Mouse (Mus musculus) CH12.LX (cell line): ENCODE data around the gene Ccdc134. TPM values are rescaled to one million over a fixed set of nuclear protein-coding genes. Genes with fewer than 3 reads are reported as not detected.

Source experiments
- DNase-seq: peaks from one replicate; pipeline ENCODE4 v3.0.0-alpha.2; 2013; ENCODE audit errors: extremely low read depth
- H3K27ac ChIP-seq: 2 replicates; pipeline ENCODE4 v1.5.1; 2012; ENCODE audit warnings: low read depth, mild to moderate bottlenecking, control low read depth, moderate library complexity; ENCODE audit not compliant: insufficient read depth
- H3K27me3 ChIP-seq: replicated peaks from 2 replicates; pipeline ENCODE3; 2012; ENCODE audit warnings: inconsistent platforms
- H3K36me3 ChIP-seq, 2 experiments: replicated peaks in 1 of 2; 2 replicates each; pipeline versions ENCODE3 to v1.6.1; 2012; ENCODE audit warnings: inconsistent platforms in 1 of 2, low read length in 1 of 2, mild to moderate bottlenecking in 1 of 2, mixed read lengths in 1 of 2, moderate library complexity in 1 of 2; ENCODE audit not compliant: control insufficient read depth in 1 of 2, insufficient read depth in 1 of 2
- H3K4me1 ChIP-seq, 2 experiments: 2 replicates each; pipeline ENCODE4 v1.6.1; 2012; ENCODE audit warnings: inconsistent platforms in 1 of 2, moderate library complexity in 1 of 2; ENCODE audit not compliant: insufficient read depth in 2 of 2, control insufficient read depth in 1 of 2
- H3K4me2 ChIP-seq: 2 replicates; pipeline ENCODE4 v1.6.1; 2012; ENCODE audit warnings: low read depth, mild to moderate bottlenecking, control low read depth; ENCODE audit not compliant: poor library complexity, insufficient read depth, severe bottlenecking
- H3K4me3 ChIP-seq, 3 experiments: fragments of 150-350 bp in 1 of 3; sonication (generic) in 1 of 3; replicated peaks in 1 of 3; 2 replicates each; pipeline versions ENCODE3 to v1.5.1; 2011 to 2012; ENCODE audit warnings: low read depth in 2 of 3, low read length in 2 of 3, mild to moderate bottlenecking in 2 of 3, moderate library complexity in 2 of 3, control low read depth in 1 of 3, improper control_type of control experiment in 1 of 3, inconsistent platforms in 1 of 3, mixed read lengths in 1 of 3; ENCODE audit not compliant: poor library complexity in 1 of 3
- H3K79me2 ChIP-seq: replicated peaks from 2 replicates; pipeline ENCODE4 v1.6.1; 2012; ENCODE audit warnings: mild to moderate bottlenecking, moderate library complexity; ENCODE audit not compliant: control insufficient read depth, poor library complexity, insufficient read depth, severe bottlenecking; ENCODE audit errors: extremely low read depth
- H3K9ac ChIP-seq: 2 replicates; pipeline ENCODE4 v1.6.1; 2012; ENCODE audit warnings: low read depth, mild to moderate bottlenecking, control low read depth, moderate library complexity; ENCODE audit not compliant: insufficient read depth
- H3K9me3 ChIP-seq: replicated peaks from 2 replicates; pipeline ENCODE3; 2012; ENCODE audit warnings: low read length, inconsistent platforms, mixed read lengths
- BHLHE40 ChIP-seq: IDR thresholded peaks from 2 replicates; pipeline ENCODE4 v1.6.1; 2011; ENCODE audit warnings: mild to moderate bottlenecking, low read depth, low read length, improper control_type of control experiment
- CHD1 ChIP-seq: IDR thresholded peaks from 2 replicates; pipeline ENCODE4 v1.6.1; 2012; ENCODE audit warnings: low read depth, low read length, improper control_type of control experiment, inconsistent platforms
- CHD2 ChIP-seq: IDR thresholded peaks from 2 replicates; pipeline ENCODE4 v1.6.1; 2011; ENCODE audit warnings: low read length, improper control_type of control experiment
- HCFC1 ChIP-seq: IDR thresholded peaks from 2 replicates; pipeline ENCODE4 v1.6.1; 2012; ENCODE audit warnings: low read depth, mild to moderate bottlenecking, inconsistent platforms, low read length, improper control_type of control experiment
- IRF4 ChIP-seq: IDR thresholded peaks from 2 replicates; pipeline ENCODE4 v1.6.1; 2014; ENCODE audit warnings: low read depth, mild to moderate bottlenecking, inconsistent platforms, low read length, improper control_type of control experiment
- MEF2A ChIP-seq: IDR thresholded peaks from 2 replicates; pipeline ENCODE4 v1.6.1; 2014; ENCODE audit warnings: low read depth, mild to moderate bottlenecking, inconsistent platforms, low read length, improper control_type of control experiment, borderline replicate concordance
- MXI1 ChIP-seq: IDR thresholded peaks from 2 replicates; pipeline ENCODE4 v1.6.1; 2011; ENCODE audit warnings: mild to moderate bottlenecking, low read depth, low read length, improper control_type of control experiment
- SIN3A ChIP-seq: IDR thresholded peaks from 2 replicates; pipeline ENCODE4 v1.6.1; 2012; ENCODE audit warnings: low read length, improper control_type of control experiment, inconsistent platforms
- SMC3 ChIP-seq: IDR thresholded peaks from 2 replicates; pipeline ENCODE4 v1.6.1; 2011; ENCODE audit warnings: low read depth, low read length, improper control_type of control experiment
- TCF12 ChIP-seq: IDR thresholded peaks from 2 replicates; pipeline ENCODE4 v1.6.1; 2014; ENCODE audit warnings: low read depth, mild to moderate bottlenecking, inconsistent platforms, low read length, improper control_type of control experiment
- UBTF ChIP-seq: IDR thresholded peaks from 2 replicates; pipeline ENCODE4 v1.6.1; 2012; ENCODE audit warnings: low read depth, mild to moderate bottlenecking, inconsistent platforms, low read length, improper control_type of control experiment, moderate library complexity
- dilution Hi-C: fragments of 300-500 bp; cut with MboI; formaldehyde crosslinking; loops from 2 replicates; pipeline ENCODE4 v1.14.3; 2020; ENCODE audit warnings: low sequenced_read_pairs; ENCODE audit not compliant: extremely low pct_unique_long_range_greater_than_20kb, extremely low pct_ligation_motif_present
- in situ Hi-C: fragments of 300-500 bp; cut with MboI; formaldehyde crosslinking; loops from 3 replicates; pipeline ENCODE4 v1.14.3; 2019; ENCODE audit warnings: low sequenced_read_pairs, low pct_ligation_motif_present, low pct_unique_long_range_greater_than_20kb, mixed read lengths
- polyA plus RNA-seq: library from polyadenylated mRNA; unstranded; fragments of >175 nt; gene quantifications from 2 replicates; pipeline ENCODE4 v1.2.1, GENCODE M21; 2012; ENCODE audit warnings: low read depth; ENCODE audit not compliant: insufficient read length
- total RNA-seq, 2 experiments: library from RNA; depleted of rRNA; stranded (reverse); fragments of 300-350 nt in 1 of 2; fragments of >200 nt in 1 of 2; gene quantifications; 2 replicates each; pipeline ENCODE4 v1.2.3; 2012 to 2014

Ccdc134 gene
- total and polyA plus RNA-seq, 3 experiments, result 35.7 to 43.6 (median 37.1) TPM

DNA sequence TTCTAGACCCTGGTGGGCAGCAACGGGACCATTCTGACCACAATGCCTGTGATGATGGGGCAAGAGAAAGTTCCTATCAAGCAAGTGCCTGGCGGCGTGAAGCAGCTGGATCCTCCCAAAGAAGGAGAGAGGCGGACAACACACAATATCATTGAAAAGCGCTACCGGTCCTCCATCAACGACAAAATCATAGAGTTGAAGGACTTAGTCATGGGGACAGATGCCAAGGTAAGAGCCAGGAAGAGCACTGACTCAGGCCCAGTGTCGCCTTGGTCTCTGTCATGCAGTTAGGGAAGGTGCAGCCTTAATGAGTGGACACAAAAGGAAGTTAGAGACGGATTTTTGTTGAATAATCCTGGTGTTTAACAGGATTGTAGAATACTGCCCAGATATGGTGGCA lies 47.4 kb downstream of the Ccdc134 start:
- H3K27me3 ChIP-seq, result no peaks in the 10 kb centered on the region
- DNase-seq, result no peak
- in situ Hi-C loops (no loop called here), dilution Hi-C loops (no loop called here)
- H3K4me1 ChIP-seq, result no peaks in the 10 kb centered on the region
- peaks cover 90 to 97% of the 10 kb centered on the region in 2 experiments for H3K36me3 ChIP-seq
- peaks cover 5% of the 10 kb centered on the region for H3K79me2 ChIP-seq
- no peak overlapping the region for H3K9ac ChIP-seq
- no peak overlapping the region for H3K4me3 ChIP-seq
- no peak for TF ChIP-seq BHLHE40
- TF ChIP-seq UBTF, result no peak
- TF ChIP-seq IRF4, result no peak
- H3K9me3 ChIP-seq, result peaks cover 15% of the 10 kb centered on the region
- no peak overlapping the region for H3K27ac ChIP-seq
- no peak overlapping the region for H3K4me2 ChIP-seq

- no peak overlapping the region for H3K9ac ChIP-seq
- H3K36me3 ChIP-seq, result peaks cover 87 to 98% of the 10 kb centered on the region in 2 experiments
- H3K4me3 ChIP-seq, result no peak overlapping the region
- no peak for DNase-seq
- TF ChIP-seq MXI1 (no peak), CHD2 (no peak), TCF12 (no peak), CHD1 (no peak)
- H3K27me3 ChIP-seq, result no peaks in the 10 kb centered on the region
- H3K4me1 ChIP-seq, result no peaks in the 10 kb centered on the region
- no peak overlapping the region for H3K4me2 ChIP-seq
- H3K79me2 ChIP-seq, result no peaks in the 10 kb centered on the region; the same call in none of the 2 replicates
- dilution Hi-C loops (no loop called here), in situ Hi-C loops (no loop called here)
- peaks cover 36% of the 10 kb centered on the region for H3K9me3 ChIP-seq
- H3K27ac ChIP-seq, result no peak overlapping the region
Measured at GRCm38 (mm10) chr15:82177743-82178290, 50.1 kb downstream of the Ccdc134 start.

DNA sequence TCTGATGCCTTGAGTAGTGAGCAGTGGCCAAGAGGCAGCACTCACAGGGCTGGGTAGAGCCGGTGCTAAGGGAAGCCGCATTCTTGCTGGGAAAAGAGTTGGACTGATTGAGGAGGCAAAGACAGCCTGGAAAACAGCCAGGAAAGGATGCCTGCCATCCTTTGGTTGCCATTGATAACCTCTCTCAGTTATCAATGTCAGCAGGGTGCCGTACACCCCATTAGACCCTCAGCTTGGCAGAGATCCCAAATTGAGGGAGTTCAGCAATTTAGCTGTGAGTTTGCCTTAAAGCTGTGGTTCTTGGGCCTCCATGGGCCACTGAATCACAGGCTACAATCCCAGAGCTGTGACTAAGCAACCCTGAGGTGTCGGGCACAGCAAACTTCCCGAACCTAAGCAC lies 53.4 kb downstream of the Ccdc134 start:
- Histone ChIP-seq H3K79me2 (no peaks in the 10 kb centered on the region; the same call in 1 of the 2 replicates), H3K4me2 (no peak overlapping the region), H3K4me3 (no peak overlapping the region), H3K27ac (no peak overlapping the region), H3K9me3 (peaks cover 36% of the 10 kb centered on the region), H3K36me3 (peaks cover 94 to 99% of the 10 kb centered on the region in 2 experiments), H3K27me3 (no peaks in the 10 kb centered on the region), H3K9ac (no peak overlapping the region), H3K4me1 (no peaks in the 10 kb centered on the region)
- DNase-seq, result no peak
- no peak for TF ChIP-seq MEF2A
- no peak for TF ChIP-seq SIN3A
- no peak for TF ChIP-seq HCFC1
- TF ChIP-seq SMC3, result no peak
- dilution Hi-C loops, result no loop called here
- in situ Hi-C loops, result no loop called here
